Mouse (Mus musculus) retina, postnatal 7 days (tissue): ENCODE data around the gene Twnk.

Source experiments
- DNase-seq: peaks from one replicate; pipeline ENCODE4 v3.0.0-alpha.2; 2012; ENCODE audit warnings: low read depth, low spot score

The Twnk gene

DNA sequence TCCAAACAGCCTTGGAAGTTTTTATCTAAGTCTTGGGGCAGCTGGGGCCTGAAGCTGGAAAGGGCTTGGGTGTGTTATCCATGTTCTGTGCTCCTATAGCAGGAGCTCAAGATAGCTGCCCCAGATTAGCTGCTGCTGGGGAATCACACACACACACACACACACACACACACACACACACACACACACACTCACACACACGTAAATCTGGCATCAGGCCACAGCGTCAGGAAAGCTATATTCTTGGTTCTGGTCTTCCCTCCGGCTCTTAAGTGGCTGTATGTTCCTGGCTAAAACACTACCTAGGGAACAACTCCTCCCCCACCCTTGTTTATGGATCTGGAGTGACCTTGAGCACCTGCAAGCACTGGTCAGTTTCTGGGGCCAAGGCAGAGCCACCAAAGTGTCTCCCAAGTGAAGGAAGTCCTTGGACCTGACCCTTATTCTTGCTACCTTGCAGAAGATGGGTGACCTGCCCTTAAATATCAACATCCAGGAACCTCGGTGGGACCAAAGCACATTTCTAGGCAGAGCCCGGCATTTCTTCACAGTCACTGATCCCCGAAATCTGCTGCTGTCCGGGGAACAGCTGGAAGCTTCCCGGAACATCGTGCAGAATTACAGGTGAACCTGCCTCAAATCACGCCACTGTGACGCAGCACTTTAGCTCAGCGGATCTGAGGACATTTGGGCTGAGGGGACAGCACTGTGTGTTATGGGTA lies 43.3 kb downstream of the Twnk start:
- DNase-seq = no peak

DNA sequence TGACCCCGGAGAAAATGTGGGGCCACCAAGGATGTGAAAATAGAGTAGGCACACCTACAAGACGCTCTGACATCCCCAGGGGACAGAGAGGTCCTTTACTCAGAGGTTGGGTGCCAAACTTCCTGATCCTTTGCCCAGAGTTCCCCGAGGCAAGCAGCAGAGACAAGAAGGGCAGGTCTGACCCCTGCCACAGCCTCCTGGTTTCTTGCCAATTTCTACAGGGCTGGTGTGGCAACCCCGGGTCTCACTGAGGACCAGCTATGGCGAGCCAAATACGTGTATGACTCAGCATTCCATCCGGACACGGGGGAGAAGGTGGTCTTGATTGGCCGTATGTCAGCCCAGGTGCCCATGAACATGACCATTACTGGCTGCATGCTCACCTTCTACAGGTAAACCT lies 44.1 kb downstream of the Twnk start:
- no peak for DNase-seq

DNA sequence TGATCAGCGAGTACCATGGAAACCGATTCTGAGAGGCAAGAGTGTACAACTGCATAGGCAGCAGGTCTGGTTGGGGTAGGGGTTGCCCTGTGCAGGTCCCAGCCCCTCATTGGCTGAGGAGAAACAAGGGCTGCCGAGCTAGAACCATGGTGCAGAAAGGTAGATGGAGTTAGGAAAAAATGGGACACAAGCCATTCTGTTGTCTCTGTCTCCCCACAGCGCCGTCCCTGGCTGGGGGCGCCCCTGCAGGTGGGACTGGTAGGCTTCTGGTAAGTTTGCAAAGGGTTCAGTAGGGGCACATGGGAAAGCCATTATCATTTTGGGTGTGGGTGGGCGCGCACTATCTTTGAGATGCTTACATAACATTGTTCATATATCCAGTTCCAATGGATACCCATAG lies 48.0 kb downstream of the Twnk start:
- DNase-seq = no peak

- DNase-seq = no peak
These were observed 49.6 kb downstream of the Twnk start for GRCm38 (mm10) chr19:45054892-45055690.

GRCm38 (mm10) chr19:45056364-45056763 lies 50.9 kb downstream of the Twnk start:
- DNase-seq = no peak

GRCm38 (mm10) chr19:45056908-45057698 lies 51.6 kb downstream of the Twnk start:
- no peak for DNase-seq

DNA sequence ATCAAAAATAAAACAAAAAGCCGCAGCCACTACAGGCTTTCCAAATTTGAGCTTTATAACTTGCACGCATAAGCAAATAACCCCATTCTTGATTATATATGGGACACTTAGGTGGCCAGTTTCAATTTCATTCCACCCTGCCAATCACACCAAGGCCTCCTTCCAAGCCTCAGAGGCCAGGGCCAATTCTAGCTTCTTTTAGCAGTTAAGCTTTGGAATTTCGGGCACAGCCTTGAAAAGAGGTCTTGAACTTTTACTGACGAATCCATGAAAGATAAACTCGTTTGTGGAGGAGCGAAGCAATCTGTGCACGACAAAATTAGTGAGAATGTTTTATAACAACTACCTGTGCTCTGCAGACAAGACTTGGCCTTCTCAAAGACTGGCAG lies 52.3 kb downstream of the Twnk start:
- no peak for DNase-seq

DNA sequence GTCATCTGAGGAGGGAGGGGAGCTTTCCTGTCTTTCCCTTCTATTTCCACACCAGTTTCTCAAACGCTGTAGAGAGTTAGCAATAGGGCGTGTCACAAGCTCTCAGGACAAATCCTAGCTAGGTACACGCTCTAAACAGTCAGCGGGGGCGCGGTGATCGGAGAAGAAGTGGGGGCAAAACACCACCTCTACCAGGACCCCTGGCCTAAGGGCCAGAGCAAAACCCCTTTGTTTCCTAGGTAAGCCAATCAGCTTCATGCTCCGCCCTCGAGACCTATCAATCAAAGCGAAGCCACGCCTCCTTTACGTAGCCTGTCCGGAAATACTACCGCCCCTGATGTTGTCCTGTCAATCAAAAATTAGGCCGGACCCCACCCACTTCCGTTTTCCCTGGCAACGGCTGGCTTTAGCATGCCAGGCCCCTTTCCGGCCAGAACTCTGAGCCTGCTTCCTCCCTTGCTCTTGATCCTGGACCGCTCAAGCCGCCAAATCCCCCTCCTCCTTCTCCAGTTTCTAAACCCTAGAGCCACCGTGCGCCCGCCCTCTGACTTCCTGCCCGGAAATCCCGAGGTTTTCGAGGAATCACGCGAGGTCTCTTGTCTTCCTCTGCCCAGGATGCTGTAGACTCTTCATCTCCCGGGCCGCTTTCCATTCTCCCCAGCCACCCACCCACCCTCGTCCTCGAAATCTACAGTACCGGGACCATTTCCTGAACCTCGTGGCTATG lies 52.8 kb downstream of the Twnk start:
- DNase-seq = peak; percentile 96

GRCm38 (mm10) chr19:45058841-45059240 lies 53.4 kb downstream of the Twnk start:
- DNase-seq = no peak
